Mouse (Mus musculus) left cerebral cortex, adult 18-20 months (tissue): ENCODE measurements around the gene Epgn. TPM values are rescaled to one million over a fixed set of nuclear protein-coding genes. Genes with fewer than 3 reads are reported as not detected.

Experiments
- total RNA-seq, 2 experiments: library from RNA; stranded (reverse); gene quantifications; 2 replicates each; pipeline ENCODE4 v1.2.3; 2021

Gene Epgn
- total RNA-seq, 2 experiments from 2014 or later: 0.42 TPM; not detected in 1

Other genes with a start within 250 kb of the Epgn start
- gene Cxcl3, start 241.4 kb upstream of the Epgn start, total RNA-seq: not detected
- not detected for gene Cxcl15, start 232.9 kb upstream of the Epgn start, total RNA-seq
- gene Cxcl1, start 136.2 kb upstream of the Epgn start, total RNA-seq: not detected
- not detected for gene Cxcl2, start 123.6 kb upstream of the Epgn start, total RNA-seq
- 10 to 100 TPM; 16.4 to 17.1 TPM for gene Mthfd2l, start 96.3 kb upstream of the Epgn start, total RNA-seq
- not detected for gene Ereg, start 47.2 kb downstream of the Epgn start, total RNA-seq
- gene Areg, start 112.1 kb downstream of the Epgn start, total RNA-seq: under 1 TPM; 0.30 to 0.37 TPM